Mouse (Mus musculus): ENCODE data around the gene Tbc1d5. TPM values are rescaled to one million over a fixed set of nuclear protein-coding genes. Genes with fewer than 3 reads are reported as not detected.

Gene Tbc1d5
- polyA plus RNA-seq, 2 experiments = 2.9 to 3.2 TPM

DNA sequence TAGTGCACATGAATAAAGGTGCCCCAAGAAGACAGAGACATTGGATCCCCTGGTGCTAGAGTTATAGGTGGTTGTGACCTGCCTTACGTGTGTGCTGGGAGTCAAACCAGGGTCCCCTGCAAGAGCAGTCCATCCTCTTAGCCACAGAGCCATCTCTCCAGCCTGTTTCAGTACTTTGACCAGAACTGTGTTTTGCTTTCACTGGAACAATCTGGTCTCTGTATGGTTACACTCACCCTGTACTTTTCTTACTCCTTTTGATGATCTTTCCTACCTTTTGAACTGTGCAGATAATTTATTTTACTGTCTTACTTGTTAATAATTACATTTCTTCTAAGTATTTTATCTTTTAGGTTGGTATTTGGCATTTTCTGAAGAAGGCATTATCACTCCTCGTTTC lies 387.5 kb downstream of the Tbc1d5 start:
- H3K9ac ChIP-seq (replicated peaks) = no peak overlapping the region
- TF ChIP-seq EP300 (IDR thresholded peaks at IDR 0.05; ENCODE audit: low read depth) (no peak), CTCF (IDR thresholded peaks at IDR 0.05; ENCODE audit: low read depth) (no peak)
- no peak overlapping the region for H3K4me2 ChIP-seq (ENCODE audit: low read depth)
- no peak overlapping the region for H3K4me3 ChIP-seq (ENCODE audit: insufficient read depth in 1 of 2, low read depth in 2 of 2, low read length in 2 of 2)
- no peak overlapping the region for H3K27ac ChIP-seq
- 65% methylated on average over 2 of the region's 2 CpGs for WGBS (ENCODE audit: insufficient replicate concordance)
- H3K27me3 ChIP-seq (ENCODE audit: control insufficient read depth, insufficient read depth, low read length) = no peaks in the 10 kb centered on the region
- ATAC-seq (ENCODE audit: insufficient read depth) (no peak), DNase-seq (ENCODE audit: low read depth in 3 of 3, low spot score in 3 of 3) (no peak)
- H3K4me1 ChIP-seq (replicated peaks; ENCODE audit: control insufficient read depth in 2 of 2, insufficient read depth in 2 of 2, low read length in 1 of 2) = no peaks in the 10 kb centered on the region
- H3K9me3 ChIP-seq (ENCODE audit: control insufficient read depth, low read length) = no peaks in the 10 kb centered on the region
- no peaks in the 10 kb centered on the region for H3K36me3 ChIP-seq (replicated peaks; ENCODE audit: control insufficient read depth, insufficient read depth, low read depth)

DNA sequence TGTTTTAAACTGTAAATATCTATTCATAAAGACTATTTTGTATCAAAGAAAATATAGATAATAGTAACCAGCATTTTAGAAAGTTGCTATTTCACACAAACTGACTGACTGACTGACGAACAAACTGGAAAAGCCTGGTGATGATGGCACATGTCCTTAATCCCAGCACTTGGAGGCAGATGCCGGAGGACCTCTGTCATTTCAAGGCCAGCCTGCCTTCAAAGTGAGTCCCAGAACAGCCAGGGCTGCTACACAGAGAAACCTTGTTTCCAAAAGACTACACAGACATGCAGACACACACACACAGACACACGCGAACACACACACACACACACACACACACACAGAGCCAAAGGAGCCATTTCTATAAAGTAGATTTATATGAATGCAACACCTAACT lies 390.3 kb downstream of the Tbc1d5 start:
- TF ChIP-seq CTCF (IDR thresholded peaks at IDR 0.05; ENCODE audit: low read depth) = no peak
- no peak for TF ChIP-seq EP300 (IDR thresholded peaks at IDR 0.05; ENCODE audit: low read depth)
- no peak overlapping the region for H3K9ac ChIP-seq (replicated peaks)
- H3K36me3 ChIP-seq (replicated peaks; ENCODE audit: control insufficient read depth, insufficient read depth, low read depth) = no peaks in the 10 kb centered on the region
- no peaks in the 10 kb centered on the region for H3K27me3 ChIP-seq (ENCODE audit: control insufficient read depth, insufficient read depth, low read length)
- no peak overlapping the region for H3K4me3 ChIP-seq (ENCODE audit: insufficient read depth in 1 of 2, low read depth in 2 of 2, low read length in 2 of 2)
- no peaks in the 10 kb centered on the region for H3K9me3 ChIP-seq (ENCODE audit: control insufficient read depth, low read length)
- 79% methylated on average over 4 of the region's 4 CpGs for WGBS (ENCODE audit: insufficient replicate concordance)
- H3K4me2 ChIP-seq (ENCODE audit: low read depth) = no peak overlapping the region
- no peaks in the 10 kb centered on the region for H3K4me1 ChIP-seq (replicated peaks; ENCODE audit: control insufficient read depth in 2 of 2, insufficient read depth in 2 of 2, low read length in 1 of 2)
- no peak overlapping the region for H3K27ac ChIP-seq
- DNase-seq (ENCODE audit: low read depth in 3 of 3, low spot score in 3 of 3) (no peak), ATAC-seq (ENCODE audit: insufficient read depth) (no peak)

DNA sequence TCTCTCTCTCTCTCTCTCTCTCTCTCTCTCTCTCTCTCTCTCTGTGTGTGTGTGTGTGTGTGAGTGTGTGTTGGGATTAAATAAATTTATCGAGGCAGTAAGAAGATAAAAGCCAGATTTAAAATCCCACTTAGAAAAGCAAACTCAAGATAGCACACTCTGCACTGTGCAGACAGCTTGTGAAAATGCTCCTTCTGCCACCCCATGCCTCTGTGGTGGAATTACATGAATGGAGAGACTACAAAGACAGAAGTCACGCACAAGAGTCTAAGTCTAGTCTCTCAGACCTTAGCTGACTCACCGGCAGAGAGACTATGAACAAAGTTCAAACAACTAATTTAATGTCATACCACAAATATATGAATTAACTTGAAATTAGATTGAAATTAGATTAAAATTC lies 403.9 kb downstream of the Tbc1d5 start:
- Histone ChIP-seq H3K27me3 (ENCODE audit: control insufficient read depth, insufficient read depth, low read length) (no peaks in the 10 kb centered on the region), H3K4me3 (ENCODE audit: insufficient read depth in 1 of 2, low read depth in 2 of 2, low read length in 2 of 2) (no peak overlapping the region), H3K9ac (replicated peaks) (no peak overlapping the region), H3K4me2 (ENCODE audit: low read depth) (no peak overlapping the region), H3K27ac (no peak overlapping the region), H3K9me3 (ENCODE audit: control insufficient read depth, low read length) (no peaks in the 10 kb centered on the region), H3K36me3 (replicated peaks; ENCODE audit: control insufficient read depth, insufficient read depth, low read depth) (no peaks in the 10 kb centered on the region), H3K4me1 (replicated peaks; ENCODE audit: control insufficient read depth in 2 of 2, insufficient read depth in 2 of 2, low read length in 1 of 2) (no peaks in the 10 kb centered on the region)
- ATAC-seq (ENCODE audit: insufficient read depth) (no peak), DNase-seq (ENCODE audit: low read depth in 3 of 3, low spot score in 3 of 3) (no peak)
- 69% methylated on average over 3 of the region's 3 CpGs for WGBS (ENCODE audit: insufficient replicate concordance)
- no peak for TF ChIP-seq CTCF (IDR thresholded peaks at IDR 0.05; ENCODE audit: low read depth)
- TF ChIP-seq EP300 (IDR thresholded peaks at IDR 0.05; ENCODE audit: low read depth) = no peak

DNA sequence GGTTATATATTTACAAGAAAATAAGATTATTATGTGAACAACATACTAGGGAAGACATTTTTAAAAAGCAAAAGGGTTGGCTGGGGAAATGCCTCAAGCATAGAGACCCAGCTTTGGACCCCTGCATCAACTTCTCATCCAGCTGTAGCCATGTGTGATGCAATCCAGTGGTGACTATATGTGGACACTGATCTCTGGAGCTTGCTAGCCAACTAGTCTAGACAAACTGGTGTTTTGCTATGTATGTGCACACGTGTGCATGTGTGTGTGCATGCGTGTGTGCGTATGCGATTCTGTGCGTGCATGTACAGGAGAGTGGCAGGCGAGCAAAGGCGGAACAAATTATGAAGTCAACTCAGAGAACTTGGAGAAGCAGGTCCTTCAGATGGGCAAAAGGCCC lies 414.8 kb downstream of the Tbc1d5 start:
- Histone ChIP-seq H3K4me3 (ENCODE audit: insufficient read depth in 1 of 2, low read depth in 2 of 2, low read length in 2 of 2) (no peak overlapping the region), H3K4me1 (replicated peaks; ENCODE audit: control insufficient read depth in 2 of 2, insufficient read depth in 2 of 2, low read length in 1 of 2) (no peaks in the 10 kb centered on the region; a peak in 1 of 4 replicates), H3K9me3 (ENCODE audit: control insufficient read depth, low read length) (no peaks in the 10 kb centered on the region), H3K27ac (no peak overlapping the region), H3K36me3 (replicated peaks; ENCODE audit: control insufficient read depth, insufficient read depth, low read depth) (no peaks in the 10 kb centered on the region), H3K9ac (replicated peaks) (no peak overlapping the region), H3K27me3 (ENCODE audit: control insufficient read depth, insufficient read depth, low read length) (no peaks in the 10 kb centered on the region), H3K4me2 (ENCODE audit: low read depth) (no peak overlapping the region)
- TF ChIP-seq EP300 (IDR thresholded peaks at IDR 0.05; ENCODE audit: low read depth) (no peak), CTCF (IDR thresholded peaks at IDR 0.05; ENCODE audit: low read depth) (no peak)
- WGBS (ENCODE audit: insufficient replicate concordance) = 81% methylated on average over 7 of the region's 7 CpGs
- ATAC-seq (ENCODE audit: insufficient read depth) (no peak), DNase-seq (ENCODE audit: low read depth in 3 of 3, low spot score in 3 of 3) (no peak)

DNA sequence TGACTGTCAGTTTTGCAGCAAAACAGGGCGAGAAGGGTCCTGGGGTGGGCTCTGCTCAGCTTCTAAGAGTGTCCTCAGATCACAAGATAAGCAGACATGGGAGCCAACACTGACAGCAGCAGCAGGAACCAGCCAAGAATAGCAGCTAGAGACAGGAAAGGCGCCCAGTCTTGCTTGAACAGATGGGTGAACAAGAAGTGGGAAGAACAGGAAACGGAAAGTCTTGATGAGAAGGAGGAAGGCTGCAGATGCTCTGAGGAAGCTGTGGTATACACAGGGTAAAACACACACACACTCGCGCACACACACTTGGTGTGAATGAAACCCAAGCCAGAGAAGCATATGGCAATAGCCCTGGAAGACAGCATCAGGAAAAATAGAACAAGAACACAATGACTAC lies 415.7 kb downstream of the Tbc1d5 start:
- no peaks in the 10 kb centered on the region; a peak in 1 of 4 replicates for H3K4me1 ChIP-seq (replicated peaks; ENCODE audit: control insufficient read depth in 2 of 2, insufficient read depth in 2 of 2, low read length in 1 of 2)
- H3K27me3 ChIP-seq (ENCODE audit: control insufficient read depth, insufficient read depth, low read length) = no peaks in the 10 kb centered on the region
- ATAC-seq (ENCODE audit: insufficient read depth) (no peak), DNase-seq (ENCODE audit: low read depth in 3 of 3, low spot score in 3 of 3) (no peak)
- TF ChIP-seq EP300 (IDR thresholded peaks at IDR 0.05; ENCODE audit: low read depth) (no peak), CTCF (IDR thresholded peaks at IDR 0.05; ENCODE audit: low read depth) (no peak)
- H3K9ac ChIP-seq (replicated peaks) = no peak overlapping the region
- no peaks in the 10 kb centered on the region for H3K36me3 ChIP-seq (replicated peaks; ENCODE audit: control insufficient read depth, insufficient read depth, low read depth)
- no peaks in the 10 kb centered on the region for H3K9me3 ChIP-seq (ENCODE audit: control insufficient read depth, low read length)
- H3K27ac ChIP-seq = no peak overlapping the region
- no peak overlapping the region for H3K4me3 ChIP-seq (ENCODE audit: insufficient read depth in 1 of 2, low read depth in 2 of 2, low read length in 2 of 2)
- H3K4me2 ChIP-seq (ENCODE audit: low read depth) = no peak overlapping the region
- WGBS (ENCODE audit: insufficient replicate concordance) = 20% methylated on average over 5 of the region's 5 CpGs
